Mouse (Mus musculus) left cerebral cortex, adult 11 months (tissue): ENCODE data around the gene Gm17190.
"Not testable (repeated sequence)": the region's sequence is repeated elsewhere in the genome, so short reads cannot be mapped to it uniquely, and the experiment has no call there.

ENCODE experiments used
- DNase-seq: peaks from one replicate; pipeline ENCODE4 v3.0.0; 2022; ENCODE audit warnings: low spot score

Gene Gm17190

DNA sequence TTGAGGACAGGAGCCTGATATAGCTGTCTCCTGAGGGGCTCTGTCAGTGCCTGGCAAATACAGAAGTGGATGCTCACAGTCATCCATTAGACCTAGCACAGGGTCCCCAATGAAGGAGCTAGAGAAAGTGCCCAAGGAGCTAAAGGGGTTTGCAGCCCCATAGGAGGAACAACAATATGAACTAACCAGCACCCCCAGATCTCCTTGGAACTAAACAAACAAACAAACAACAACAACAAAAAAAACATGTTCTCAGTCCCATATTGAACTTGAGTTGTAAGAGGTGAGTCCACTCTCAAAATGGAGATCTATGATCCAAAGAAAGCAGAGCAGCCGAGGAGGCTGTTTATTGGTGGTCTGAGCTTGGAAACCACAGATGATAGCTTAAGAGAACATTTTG is at the start of gene Gm17190:
Gene Gm17190 (plus strand): TSS at position 301 of the 400 bp plus-strand sequence.
- not testable (repeated sequence) for DNase-seq

DNA sequence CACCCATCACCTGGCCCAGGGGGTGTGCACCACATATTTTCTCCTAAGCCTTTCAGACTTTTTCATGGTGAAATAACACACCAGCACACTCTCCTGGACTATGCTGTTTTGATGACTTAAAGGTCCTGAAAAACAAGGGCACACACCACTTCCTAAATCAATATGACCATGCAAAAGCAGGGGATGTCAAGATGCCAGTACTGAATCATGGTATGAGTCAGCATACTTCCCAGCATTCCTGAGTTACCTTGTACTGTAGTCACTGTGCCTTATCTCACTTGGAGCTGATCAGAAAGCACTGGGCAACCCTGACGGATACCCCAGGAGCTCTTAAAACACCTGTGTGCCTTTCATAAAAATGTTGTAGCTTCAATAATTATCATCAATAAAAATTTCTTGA is 42.3 kb upstream of the Gm17190 start:
- DNase-seq = no peak

DNA sequence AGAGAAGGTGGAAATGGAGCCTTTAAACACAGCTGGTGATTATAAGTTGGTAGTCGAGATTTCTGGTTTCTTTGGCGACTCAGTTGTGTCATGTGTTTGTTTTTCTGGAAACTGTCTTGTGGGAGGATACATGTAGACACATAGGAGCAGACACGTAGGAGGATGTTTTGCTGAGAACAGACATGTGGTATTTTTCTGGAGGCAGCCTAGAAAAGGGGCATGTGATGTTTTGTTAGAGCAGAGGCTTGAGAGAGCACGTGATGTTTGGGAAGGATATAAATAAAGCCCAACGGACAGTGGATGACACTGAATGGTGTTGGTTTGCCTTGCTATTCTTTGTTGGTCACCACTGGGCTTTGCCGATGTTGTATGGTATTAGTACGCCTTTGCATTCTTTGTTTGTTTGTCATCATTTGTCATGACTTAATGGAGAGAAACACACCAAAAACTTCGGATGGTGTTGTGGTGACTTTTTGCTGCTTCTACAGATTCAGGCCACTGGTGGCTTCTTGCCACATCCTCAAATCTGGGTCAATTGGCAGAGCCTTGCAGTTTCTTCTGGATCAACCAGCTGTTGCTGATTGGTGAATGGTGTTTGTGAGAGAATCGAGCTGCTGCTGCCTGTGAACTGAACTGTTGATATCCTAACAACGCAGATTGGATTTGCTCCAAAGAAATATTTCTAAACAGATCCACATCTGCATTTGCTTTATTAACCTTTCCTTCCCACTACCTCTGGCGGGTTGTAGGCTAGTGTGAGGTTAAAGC is 41.4 kb upstream of the Gm17190 start:
- DNase-seq = no peak

DNA sequence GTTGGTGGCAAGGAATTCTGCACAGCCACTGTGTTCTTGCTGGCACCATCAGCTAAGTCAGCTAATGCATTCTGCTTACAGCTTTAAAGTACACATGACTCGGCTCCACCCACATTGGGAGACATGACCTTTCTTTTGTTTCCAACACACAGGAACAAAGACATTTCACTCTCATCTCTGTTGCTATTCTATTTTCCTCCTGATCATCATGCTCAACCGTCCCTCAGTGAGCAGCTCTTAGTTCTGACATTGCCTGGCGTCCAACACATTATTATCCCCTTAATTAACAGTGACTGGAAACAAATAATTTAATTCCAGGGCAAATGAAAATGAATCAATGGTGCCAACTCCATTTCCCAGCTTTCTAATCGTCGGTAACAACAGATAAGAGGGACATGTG is 36.5 kb upstream of the Gm17190 start:
- DNase-seq = no peak

DNA sequence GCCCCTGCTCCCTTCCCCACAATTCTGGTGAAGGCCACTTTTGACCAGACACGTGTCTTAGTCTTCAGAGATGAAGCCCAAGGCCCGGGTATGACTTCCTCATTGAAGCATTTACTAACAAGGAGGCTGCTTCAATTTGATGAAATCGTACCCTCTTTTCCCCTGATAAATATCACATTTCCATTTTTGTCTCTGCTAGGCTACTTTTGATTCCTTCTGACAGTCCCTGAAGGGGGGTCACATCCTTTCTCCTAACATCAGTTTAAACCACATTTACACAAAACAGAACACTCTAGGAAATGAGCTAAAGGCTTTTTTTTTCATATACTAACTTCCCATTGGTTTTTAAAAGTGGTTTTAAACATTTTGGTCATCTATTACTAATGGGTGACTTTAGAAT is 29.1 kb upstream of the Gm17190 start:
- no peak for DNase-seq

DNA sequence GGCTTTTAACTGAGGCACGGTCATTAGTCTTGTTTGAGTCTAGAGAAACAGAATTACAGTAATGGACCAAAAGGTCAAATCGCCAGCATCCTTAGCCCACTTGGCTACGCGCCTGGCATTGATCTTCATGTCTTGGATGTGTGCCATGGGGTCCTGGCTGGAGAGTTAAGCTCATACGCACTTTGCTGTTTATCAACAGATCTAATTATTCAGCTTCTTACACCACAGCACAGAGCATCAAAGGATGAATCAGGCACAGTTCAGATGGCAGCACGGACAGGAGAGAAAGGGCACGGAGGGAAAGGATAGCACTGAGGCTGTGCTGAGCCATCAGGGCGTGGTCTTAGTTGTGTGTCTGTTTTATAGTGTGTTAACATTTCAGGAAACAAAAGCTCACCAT is 8.3 kb upstream of the Gm17190 start:
- DNase-seq = no peak

DNA sequence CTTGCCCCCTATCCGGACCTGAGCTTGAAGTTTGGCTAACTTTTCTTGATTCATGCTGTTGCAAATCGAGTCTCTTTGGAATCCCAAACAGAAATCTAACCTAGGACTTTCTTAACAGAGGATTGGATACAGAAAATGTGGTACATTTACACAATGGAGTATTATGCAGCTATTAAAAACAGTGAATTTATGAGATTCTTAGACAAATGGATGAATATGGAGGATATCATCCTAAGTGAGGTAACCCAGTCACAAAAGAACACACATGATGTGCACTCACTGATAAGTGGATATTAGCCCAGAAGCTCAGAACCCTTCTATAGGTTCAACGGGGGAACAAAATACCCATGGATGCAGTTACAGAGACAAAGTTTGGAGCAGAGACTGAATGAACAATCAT is 578 bp upstream of the Gm17190 start, which contains the start of gene Gm20075:
Gene Gm20075 (minus strand): TSS at position 101 of the 400 bp plus-strand sequence.
- not testable (repeated sequence) for DNase-seq

DNA sequence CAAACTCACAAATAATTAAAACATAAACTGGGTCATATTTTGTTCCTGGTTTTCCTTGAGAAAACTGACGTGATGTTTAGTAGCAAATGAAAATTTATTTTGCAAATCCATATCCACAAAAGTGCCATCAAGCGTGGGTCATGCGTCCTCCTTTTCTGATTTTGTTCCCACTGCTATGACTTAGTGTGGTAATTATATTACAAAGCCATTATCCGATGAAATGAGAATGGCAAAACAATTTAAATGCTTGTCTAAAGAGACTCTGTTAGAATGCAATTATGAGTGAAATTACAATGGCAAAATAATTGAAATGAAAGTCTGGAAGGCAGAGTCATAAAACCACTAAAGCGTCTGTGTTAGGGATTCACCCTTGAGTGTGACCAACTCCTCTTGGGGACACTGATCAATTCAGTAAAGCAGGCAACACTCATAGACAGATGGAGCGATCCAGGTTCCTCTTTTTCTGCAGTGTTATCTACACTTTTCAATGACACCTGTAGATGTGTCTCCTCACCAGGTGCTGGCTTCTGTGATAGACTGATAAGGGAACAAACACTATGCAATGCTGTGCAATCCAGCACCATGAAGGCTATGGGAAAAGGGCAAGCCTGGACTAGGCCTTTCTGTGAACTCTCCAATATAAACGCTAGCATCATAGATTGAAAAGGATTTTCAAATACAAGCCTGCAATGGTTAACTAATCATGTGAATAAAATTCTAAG is 3.9 kb downstream of the Gm17190 start:
- DNase-seq = no peak

DNA sequence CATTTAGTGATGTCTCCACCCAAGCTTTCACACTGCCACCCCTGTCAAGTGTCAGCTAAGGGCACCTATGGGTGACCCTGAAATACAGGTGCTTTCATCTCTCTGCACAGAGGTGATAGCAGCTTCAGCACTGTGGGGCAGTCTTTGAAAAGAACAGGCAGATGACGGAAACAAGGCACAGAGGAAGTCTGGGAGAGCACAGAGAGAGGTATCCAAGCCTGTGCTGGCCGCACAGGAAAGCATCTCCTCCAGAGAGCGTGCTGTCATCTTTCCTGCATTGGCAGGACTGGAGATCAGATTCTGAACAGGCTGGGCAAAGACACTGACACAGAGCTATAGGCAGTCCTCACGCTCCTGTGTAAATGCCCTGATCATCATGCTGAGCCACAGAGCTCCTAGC is 9.1 kb downstream of the Gm17190 start:
- DNase-seq = no peak

DNA sequence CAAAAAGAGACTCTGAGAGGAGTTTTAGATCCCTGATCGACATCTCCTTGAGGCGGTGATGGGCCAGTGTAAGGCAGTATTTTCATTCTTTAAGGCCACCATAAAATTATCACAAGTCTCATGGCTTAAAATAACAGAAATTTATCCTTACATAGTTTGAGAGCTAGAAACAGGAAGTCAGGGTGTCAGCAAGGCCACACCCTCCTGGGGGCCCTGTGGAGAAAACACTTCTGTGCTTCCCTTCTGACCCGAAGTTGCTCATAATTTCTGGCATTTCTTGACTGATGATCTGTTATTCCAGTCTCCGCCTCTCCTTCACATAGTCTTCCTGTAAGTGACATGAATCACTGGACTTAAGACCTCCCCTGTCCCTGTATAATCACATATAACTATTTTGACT is 24.5 kb downstream of the Gm17190 start:
- DNase-seq = no peak

DNA sequence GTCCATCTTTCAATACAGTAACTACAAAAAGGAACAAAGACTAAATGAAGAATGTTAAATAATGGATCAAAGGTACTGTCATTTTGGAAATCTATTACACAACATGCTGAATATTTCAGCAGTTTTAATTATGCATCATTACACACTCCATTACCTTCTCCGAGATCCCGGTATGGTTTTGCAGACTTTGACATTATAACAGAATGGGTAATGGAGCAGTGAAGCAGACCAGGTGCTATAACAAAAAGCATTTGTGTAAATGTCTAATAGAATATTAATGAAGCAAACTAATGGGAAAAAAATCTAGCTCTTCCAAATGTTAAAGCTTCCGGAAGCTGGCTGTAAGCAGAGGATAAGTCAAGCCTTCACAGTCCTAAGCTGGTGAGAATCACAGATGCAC is 28.9 kb downstream of the Gm17190 start:
- no peak for DNase-seq

DNA sequence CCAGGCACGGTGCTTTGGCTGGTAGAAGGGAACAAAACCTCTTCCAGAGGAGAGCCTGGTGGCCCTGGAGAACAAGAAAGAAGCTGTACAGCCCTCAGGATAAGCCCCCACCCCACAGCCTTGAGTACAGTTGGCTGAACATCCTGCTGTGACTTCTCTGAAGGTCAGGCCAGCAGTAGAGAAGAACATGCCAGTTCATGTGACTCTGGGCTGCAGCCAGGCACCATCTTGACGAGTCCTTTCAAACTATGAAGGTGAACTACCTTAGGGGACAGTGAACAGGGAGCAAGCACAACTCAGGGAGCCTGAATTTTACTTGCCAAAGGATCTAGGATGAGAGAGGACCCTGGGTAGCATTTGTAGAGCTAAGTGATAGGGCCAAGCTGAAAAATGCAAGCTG is 30.9 kb downstream of the Gm17190 start:
- no peak for DNase-seq

DNA sequence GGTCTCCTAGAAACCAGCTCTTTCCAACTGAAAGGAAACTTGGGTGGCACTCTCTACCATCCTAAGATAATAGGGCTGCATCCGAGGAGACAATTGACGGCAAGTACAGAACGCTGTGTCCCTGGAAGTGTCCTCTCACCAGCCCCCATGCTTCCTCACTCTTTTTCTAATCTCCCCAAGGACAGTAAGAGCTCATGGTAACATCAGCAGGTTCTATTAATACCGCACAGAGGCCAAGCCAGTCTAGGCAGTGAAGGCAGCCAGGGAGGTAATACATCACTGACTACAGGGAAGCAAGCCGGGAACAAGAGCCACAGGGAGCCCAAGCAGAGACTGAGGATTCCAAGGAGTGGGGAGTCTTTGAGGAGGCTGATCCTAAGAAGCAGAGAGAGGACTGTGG is 43.2 kb downstream of the Gm17190 start:
- DNase-seq = no peak

DNA sequence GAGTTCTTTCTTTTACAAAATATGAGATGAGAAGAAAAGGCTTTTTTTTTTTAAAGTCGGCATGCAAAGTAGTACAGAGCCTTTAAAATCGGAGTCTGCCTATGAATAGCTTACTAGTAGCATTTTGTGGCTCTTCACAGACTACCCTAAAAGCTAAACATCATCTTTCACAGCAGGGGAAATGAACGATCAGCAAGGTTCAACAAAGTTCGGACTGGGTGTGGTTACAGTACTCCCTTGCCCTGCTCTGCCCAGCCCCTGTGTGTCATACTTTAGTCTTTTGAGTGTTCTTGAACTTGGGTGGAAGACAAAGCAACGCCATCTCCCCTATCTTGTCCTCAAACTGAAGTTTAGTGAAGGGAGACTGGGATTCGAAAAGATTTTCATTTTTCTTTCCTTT is 44.8 kb downstream of the Gm17190 start:
- no peak for DNase-seq

DNA sequence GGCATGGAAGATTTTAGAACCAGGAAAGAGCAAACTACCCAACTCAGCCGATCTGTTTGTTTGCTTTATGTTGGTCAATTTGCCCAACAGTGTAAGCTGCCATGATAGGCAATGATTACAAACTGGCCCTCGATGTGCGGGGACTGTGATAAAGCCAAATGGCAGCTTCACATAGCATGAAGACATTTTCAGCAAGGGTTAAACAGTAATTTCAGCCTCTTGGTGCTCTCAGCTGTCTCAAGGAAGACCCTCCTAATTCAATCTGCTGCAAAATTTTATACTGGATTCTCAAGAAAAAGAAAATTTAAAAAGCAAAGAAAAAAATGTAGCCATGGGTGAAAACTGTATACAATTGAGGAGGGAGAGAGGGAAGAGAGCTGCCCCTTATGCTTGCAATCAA is 47.2 kb downstream of the Gm17190 start:
- no peak for DNase-seq

DNA sequence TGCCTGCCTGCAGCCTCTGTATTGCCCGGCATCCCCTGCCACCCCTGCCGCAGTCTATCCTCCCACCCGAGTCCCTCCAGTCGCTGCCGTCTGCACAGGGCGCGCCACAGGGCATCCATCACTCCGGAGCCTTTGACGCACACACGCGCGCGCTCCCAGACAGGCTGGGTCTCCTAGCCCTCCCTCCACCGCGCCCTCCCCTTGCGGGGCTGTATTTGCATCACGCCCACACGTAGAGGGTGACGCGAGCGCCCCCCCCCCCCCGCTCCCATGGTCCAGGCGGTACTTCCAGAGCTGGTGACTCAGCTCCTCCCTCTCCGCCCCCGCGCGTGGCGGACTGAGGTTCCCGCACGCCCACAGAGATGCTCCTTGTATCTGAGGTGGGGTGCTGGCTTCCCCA is 49.2 kb downstream of the Gm17190 start:
- DNase-seq = peak; percentile 59

DNA sequence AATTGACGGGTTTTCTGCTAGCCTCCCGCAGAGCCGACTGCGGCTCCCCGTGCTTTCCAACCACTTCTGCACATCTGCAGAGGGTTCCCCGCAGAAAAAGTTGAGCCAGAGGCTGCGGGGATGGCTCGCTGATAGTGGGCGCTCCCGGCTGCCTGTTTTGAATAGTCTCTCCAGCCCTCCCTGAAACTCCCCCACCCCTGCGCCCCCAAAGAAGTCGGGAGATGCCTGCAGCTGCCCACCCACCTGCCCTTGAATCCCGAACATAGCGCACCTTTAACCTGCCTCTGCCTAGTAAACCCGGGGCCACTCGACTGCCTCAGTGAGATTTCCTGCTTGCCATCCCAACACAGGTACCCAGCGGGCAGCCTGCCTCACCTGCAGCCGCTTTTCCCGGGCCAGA is 50.1 kb downstream of the Gm17190 start:
- no peak for DNase-seq

DNA sequence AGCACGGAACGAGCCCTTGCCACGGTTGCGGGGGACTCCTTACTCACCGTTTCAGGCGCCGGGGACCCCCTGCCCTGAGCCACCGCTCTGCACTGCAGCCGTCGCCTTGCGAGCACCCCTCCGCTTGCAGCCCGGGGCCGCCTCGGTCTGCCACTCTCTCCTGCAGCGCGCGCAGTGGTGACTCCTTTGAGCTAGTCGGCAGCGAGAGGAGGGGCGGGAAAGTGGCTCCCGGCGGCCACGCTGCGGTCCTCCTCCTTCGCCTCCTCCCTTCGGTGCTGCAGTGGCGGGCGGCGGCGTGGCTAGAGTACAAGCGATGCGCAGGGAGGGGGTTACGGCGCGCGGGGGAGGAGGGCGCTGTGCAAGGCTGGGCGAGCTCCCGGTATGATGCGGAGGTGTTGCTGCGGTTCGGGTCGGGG is 50.6 kb downstream of the Gm17190 start, which contains the start of gene Sv2c:
Gene Sv2c (minus strand): TSS at position 177 of the 416 bp plus-strand sequence.
- peak; percentile 38 for DNase-seq
